8 mouse cellular contexts compared by ENCODE assay signal in genomic region chr7:93079420-93079784, GRCm38 (mm10). TPM values are rescaled to one million over a fixed set of nuclear protein-coding genes. Genes with fewer than 3 reads are reported as not detected.
DNase-seq lines count a peak whose midpoint lies in the region; ATAC-seq and TF ChIP-seq lines count a peak whose summit lies in the region.

No protein-coding gene starts in this region.

- no peak overlapping the region for H3K9ac ChIP-seq in lung, postnatal 0 days (replicated peaks; ENCODE audit: low read depth)
- H3K9ac ChIP-seq in liver, embryonic 12.5 days: no peak overlapping the region
- peak overlapping the region; percentile 76 for H3K9ac ChIP-seq in stomach, embryonic 16.5 days (ENCODE audit: low read length)

- peak; percentile 23 for ATAC-seq in lung, postnatal 0 days
- no peak for ATAC-seq in liver, embryonic 12.5 days
- ATAC-seq in stomach, embryonic 16.5 days (ENCODE audit: insufficient read depth, low FRiP score): peak; percentile 10; the same call in 1 of the 2 replicates

- no peak for TF ChIP-seq CTCF in cerebellum, adult 2 months (IDR thresholded peaks at IDR 0.05; ENCODE audit: borderline replicate concordance, insufficient read depth, low read depth, low read length)
- no peak for TF ChIP-seq CTCF in lung, postnatal 0 days (IDR thresholded peaks at IDR 0.05)

- peak overlapping the region; percentile 70 for H3K4me3 ChIP-seq in cerebellum, adult 2 months (replicated peaks; ENCODE audit: insufficient read depth, low read depth, low read length)
- peak overlapping the region; percentile 56 for H3K4me3 ChIP-seq in lung, postnatal 0 days (ENCODE audit: low read depth, low read length)
- H3K4me3 ChIP-seq in liver, embryonic 12.5 days: peak overlapping the region; percentile 49
- H3K4me3 ChIP-seq in stomach, embryonic 16.5 days (replicated peaks; ENCODE audit: low read length): peak overlapping the region; percentile 69

- no peaks in the 10 kb centered on the region for H3K9me3 ChIP-seq in lung, postnatal 0 days (ENCODE audit: low read length)
- H3K9me3 ChIP-seq in liver, embryonic 12.5 days (replicated peaks): no peaks in the 10 kb centered on the region
- no peaks in the 10 kb centered on the region for H3K9me3 ChIP-seq in stomach, embryonic 16.5 days (replicated peaks; ENCODE audit: control insufficient read depth, low read length)

- DNase-seq in cerebellum, adult 2 months: no peak
- no peak for DNase-seq in cerebellum, adult 18-20 months
- no peak for DNase-seq in lung, postnatal 0 days (ENCODE audit: low spot score)
- DNase-seq in lung, postnatal 10 days: no peak
- no peak for DNase-seq in thymus, postnatal 25 days
- DNase-seq in c-Kit-positive CD71-positive TER-119-positive erythroid progenitor cells, embryonic 14.5 days (ENCODE audit: low spot score): no peak

- H3K27me3 ChIP-seq in cerebellum, adult 2 months (ENCODE audit: control insufficient read depth, insufficient read depth, low read length): no peaks in the 10 kb centered on the region
- H3K27me3 ChIP-seq in lung, postnatal 0 days (replicated peaks; ENCODE audit: insufficient read depth, low read length): peaks cover 6% of the 10 kb centered on the region; the same call in 1 of the 2 replicates
- H3K27me3 ChIP-seq in liver, embryonic 12.5 days (replicated peaks): peaks cover 51% of the 10 kb centered on the region
- H3K27me3 ChIP-seq in stomach, embryonic 16.5 days (ENCODE audit: control insufficient read depth, insufficient read depth, low read length): peaks cover 2% of the 10 kb centered on the region; the same call in 1 of the 2 replicates

- peak overlapping the region; percentile 81 for H3K4me2 ChIP-seq in lung, postnatal 0 days (replicated peaks; ENCODE audit: low read depth, low read length)
- peak overlapping the region; percentile 69 for H3K4me2 ChIP-seq in liver, embryonic 12.5 days
- H3K4me2 ChIP-seq in stomach, embryonic 16.5 days (ENCODE audit: low read depth, low read length): peak overlapping the region; percentile 89

- no peak for TF ChIP-seq POLR2A in cerebellum, adult 2 months (IDR thresholded peaks at IDR 0.05; ENCODE audit: borderline replicate concordance, insufficient read depth, low read length)

- H3K4me1 ChIP-seq in cerebellum, adult 2 months (ENCODE audit: control insufficient read depth, insufficient read depth, low read length): no peaks in the 10 kb centered on the region
- no peaks in the 10 kb centered on the region for H3K4me1 ChIP-seq in lung, postnatal 0 days (ENCODE audit: insufficient read depth, low read depth, low read length)
- 0 out of 2 replicates have a peak, but pooled peaks cover 4% of the 10 kb centered on the region for H3K4me1 ChIP-seq in liver, embryonic 12.5 days
- H3K4me1 ChIP-seq in stomach, embryonic 16.5 days (ENCODE audit: control insufficient read depth, insufficient read depth, low read length): no peaks in the 10 kb centered on the region

- WGBS in cerebellum, adult 2 months: 24% methylated on average over 7 of the region's 7 CpGs
- 41% methylated on average over 5 of the region's 7 CpGs for WGBS in lung, postnatal 0 days
- 24% methylated on average over 7 of the region's 7 CpGs for WGBS in liver, embryonic 12.5 days (ENCODE audit: insufficient replicate concordance)
- WGBS in stomach, embryonic 16.5 days: 29% methylated on average over 7 of the region's 7 CpGs

- H3K27ac ChIP-seq in cerebellum, adult 2 months (ENCODE audit: insufficient read depth, low read length): no peak overlapping the region
- no peak overlapping the region for H3K27ac ChIP-seq in lung, postnatal 0 days (ENCODE audit: low read length)
- no peak overlapping the region for H3K27ac ChIP-seq in liver, embryonic 12.5 days
- no peak overlapping the region for H3K27ac ChIP-seq in stomach, embryonic 16.5 days (ENCODE audit: low read length)

- TF ChIP-seq EP300 in lung, postnatal 0 days (IDR thresholded peaks at IDR 0.05): no peak

- H3K36me3 ChIP-seq in lung, postnatal 0 days (ENCODE audit: insufficient read depth, low read length): no peaks in the 10 kb centered on the region
- H3K36me3 ChIP-seq in liver, embryonic 12.5 days: no peaks in the 10 kb centered on the region
- no peaks in the 10 kb centered on the region for H3K36me3 ChIP-seq in stomach, embryonic 16.5 days (ENCODE audit: control insufficient read depth, insufficient read depth, low read length)

RNA-seq across cellular contexts. Expression of gene Fam181b, which starts 0.3 kb away (rescaled TPM):
- 35.8 and 37.6 TPM in 2 replicates for polyA plus RNA-seq in cerebellum, adult 2 months (2012; rRNA removed)
- polyA plus RNA-seq in lung, postnatal 0 days (2015; fragmentation: Nextera tagmentation; extraction: Ambion mirVana): 6.6 TPM in 2 replicates
- 0.82 and 1.1 TPM in 2 replicates for polyA plus RNA-seq in liver, embryonic 12.5 days (2016; fragmentation: Nextera tagmentation; extraction: Ambion mirVana)
- polyA plus RNA-seq in stomach, embryonic 16.5 days (2015; fragmentation: Nextera tagmentation; extraction: Ambion mirVana): 1.9 and 2.9 TPM in 2 replicates
